Mouse (Mus musculus) lung, postnatal 36 days (tissue): ENCODE measurements around the gene Gm11985.

Experiments used
- DNase-seq: peaks from one replicate; pipeline ENCODE4 v3.0.0; 2022; ENCODE audit warnings: mixed read lengths

The Gm11985 gene

DNA sequence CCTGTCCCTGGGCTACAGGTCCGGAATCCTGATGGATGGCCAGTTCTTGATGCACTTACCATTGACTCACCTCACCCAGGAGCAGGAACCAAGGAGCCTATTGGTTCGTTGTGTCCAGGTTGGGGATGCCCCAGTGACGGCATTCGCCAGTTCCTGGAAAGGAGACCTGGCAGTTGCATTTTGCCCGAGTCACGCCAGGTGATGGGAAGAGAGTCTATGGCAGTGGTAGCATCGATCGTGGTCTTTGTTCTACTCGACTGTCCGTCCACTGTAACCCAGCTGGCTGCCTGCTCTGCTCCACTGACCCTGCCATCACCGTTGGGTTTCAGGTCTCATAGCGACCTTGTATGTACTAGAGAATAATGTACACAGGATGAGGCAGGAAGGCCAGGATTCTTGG lies 36.0 kb downstream of the Gm11985 start:
- DNase-seq = no peak

DNA sequence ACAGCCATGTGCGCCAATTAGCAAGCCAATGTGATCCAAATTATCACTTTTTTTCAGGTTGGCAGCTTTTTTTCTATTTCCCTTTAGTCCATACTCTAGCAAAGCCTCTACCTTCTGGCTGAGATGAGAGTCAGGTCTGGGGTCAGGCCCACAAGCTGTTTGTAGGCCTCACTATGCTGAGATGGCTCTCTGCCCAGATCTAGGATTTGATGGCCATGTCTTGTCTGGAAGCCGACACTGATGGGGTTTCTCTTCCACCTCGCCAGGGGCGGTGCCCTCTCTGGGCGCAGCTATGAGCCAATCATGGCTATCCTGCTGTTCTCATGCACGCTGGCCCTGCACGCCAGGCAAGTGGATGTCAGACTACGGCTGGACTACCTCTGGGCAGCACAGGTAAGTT lies 37.9 kb downstream of the Gm11985 start:
- DNase-seq = no peak

DNA sequence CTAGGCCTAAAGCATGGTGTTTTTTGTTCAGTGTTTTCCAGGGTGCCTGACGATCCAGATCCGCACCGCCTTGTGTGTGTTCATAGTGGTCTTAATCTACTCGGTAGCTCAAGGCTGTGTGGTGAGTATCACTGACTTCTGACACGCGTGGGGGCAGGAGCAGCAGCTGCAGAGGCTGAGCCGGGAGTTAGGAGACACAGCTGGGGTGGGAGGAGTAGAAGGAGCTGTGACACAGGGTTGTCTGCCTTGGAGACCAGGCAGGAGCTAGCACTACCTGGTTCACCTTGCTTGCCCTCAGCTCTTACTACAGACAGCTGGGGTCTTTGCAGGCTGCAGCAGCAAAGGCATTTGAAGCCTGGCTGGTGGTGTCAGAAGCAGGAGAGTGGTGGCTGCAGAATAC lies 38.9 kb downstream of the Gm11985 start:
- no peak for DNase-seq

DNA sequence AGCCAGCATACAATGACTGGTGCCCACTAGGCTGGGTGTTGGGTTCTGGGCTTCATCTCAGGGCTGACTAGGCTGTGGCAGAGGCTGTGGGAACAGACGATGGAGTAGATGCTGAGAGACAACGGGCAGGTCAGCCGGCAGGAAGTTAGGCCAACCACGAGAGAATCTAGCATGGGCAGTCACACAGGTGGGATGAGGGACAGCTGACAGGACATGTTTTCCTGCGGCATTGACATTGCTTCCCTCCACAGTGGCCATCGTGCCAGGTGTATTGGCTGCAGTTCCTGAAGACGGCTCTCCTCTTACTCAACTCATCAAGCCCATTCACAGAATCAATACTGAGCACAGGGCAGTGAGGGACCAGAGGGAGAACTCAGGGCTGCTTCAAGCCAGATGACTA lies 40.4 kb downstream of the Gm11985 start:
- no peak for DNase-seq

DNA sequence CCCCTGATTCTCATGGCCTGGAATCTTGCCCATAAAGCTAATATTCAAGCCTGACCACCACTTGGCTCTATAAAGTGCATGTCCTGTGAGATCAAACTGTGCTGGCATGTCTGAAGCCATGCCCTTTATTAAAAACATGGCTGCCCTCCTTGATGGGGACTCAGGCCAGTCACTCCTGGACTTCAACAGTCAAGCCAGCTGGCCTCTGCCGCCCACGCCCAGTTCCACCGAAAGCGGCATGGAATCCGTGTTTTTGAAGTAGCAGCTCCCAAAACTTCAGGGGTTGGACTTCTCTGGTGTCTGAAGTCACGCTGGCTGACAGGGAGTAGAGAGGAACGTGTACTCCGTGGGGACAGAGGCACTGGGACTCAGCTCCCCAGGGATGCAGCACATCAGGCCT lies 40.8 kb downstream of the Gm11985 start:
- DNase-seq = no peak

DNA sequence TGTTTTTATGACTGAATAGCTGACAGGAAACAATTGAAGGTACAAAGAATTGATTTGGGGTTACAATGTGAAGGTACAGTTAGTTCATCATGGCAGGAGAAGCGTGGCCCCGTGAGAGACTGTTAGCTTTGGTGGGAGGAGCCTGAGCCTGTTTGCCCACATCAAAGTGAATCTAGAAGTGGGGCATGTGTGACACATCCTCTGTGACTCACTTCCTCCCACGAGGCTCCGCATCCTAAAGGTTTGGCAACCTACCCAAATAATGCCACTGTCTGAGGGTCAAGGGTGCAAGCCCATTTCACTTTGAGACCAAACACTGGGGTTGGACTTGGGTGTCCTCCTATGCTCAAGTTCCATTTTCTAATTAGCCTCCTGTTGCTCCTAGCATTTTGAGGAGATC lies 43.1 kb downstream of the Gm11985 start:
- peak; percentile 30 for DNase-seq

DNA sequence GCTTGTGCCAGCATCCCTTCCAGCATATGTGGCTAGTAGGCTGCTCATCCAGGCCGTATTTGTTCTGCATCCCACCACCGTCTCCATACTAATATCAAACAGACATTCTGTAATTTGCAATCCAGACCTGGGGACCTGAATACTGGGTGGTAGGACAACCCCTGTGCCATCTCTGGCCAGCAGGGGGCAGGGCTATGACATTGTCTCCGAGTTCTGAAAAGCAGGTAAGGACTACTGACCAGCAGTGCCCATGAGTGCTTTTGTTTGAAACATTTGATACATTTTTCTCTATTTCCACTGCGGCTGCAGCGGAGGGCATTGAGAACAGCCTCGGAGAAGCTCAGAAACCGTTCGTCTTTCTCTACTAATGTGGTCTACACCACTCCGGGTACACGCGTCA lies 44.0 kb downstream of the Gm11985 start:
- DNase-seq = peak; percentile 56

DNA sequence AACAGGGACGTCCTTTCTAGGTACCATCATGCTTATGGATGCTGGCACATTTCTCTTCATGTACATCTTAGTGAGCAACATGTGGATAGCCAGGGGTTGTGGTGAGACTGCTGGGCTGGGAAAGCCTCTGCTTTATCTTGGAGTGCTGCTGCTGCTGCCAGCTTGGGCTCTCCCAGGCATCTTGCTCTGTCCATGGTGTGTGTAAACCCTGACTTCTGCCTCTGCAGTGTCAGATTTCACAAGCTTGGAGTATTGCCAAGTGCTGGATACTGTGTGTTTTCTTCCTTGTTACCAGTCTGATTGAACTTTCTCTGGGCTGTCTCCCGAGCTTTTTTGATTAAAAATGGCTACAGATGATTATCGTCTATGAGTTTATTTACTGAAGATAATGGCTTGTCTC lies 45.6 kb downstream of the Gm11985 start:
- DNase-seq = peak; percentile 72

DNA sequence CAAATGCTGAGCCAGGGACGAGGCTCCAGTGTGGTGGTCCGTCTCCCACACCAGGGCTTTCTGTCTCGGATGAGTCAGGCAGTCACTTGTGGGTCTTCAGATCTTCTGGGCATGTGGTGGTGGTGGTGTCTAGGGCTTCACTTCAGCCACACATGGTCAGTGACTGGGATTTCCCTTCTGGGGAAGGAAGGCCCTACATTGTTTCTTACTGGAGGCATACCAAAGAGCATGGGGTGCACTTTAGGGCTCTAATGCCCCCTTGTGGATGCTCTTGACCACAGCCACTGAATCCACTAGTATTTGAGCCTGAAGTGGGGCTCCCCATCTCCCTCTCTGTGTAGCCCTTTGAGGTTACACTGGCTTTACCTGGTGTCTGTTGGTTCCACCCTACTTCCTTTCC lies 47.9 kb downstream of the Gm11985 start:
- peak; percentile 49 for DNase-seq

DNA sequence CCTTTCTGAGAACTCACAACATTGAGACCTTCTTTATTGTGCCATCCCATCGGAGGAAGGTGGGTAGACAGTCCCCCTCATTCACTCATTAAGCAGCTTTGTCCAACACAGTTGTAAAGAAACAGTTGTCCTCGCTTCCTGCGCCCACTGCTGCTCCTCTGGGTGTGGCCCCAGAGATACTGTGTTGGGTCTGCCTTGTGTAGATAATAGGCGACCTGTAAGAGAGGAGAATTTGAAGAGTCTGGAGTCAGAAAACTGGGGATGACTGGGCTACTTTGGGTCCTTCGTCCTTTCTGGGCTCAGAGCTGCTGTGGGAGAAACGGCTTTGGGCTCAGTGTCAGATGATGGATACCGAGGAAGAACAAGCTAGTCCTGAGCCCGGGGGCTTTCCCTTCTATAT lies 50.0 kb downstream of the Gm11985 start:
- no peak for DNase-seq

DNA sequence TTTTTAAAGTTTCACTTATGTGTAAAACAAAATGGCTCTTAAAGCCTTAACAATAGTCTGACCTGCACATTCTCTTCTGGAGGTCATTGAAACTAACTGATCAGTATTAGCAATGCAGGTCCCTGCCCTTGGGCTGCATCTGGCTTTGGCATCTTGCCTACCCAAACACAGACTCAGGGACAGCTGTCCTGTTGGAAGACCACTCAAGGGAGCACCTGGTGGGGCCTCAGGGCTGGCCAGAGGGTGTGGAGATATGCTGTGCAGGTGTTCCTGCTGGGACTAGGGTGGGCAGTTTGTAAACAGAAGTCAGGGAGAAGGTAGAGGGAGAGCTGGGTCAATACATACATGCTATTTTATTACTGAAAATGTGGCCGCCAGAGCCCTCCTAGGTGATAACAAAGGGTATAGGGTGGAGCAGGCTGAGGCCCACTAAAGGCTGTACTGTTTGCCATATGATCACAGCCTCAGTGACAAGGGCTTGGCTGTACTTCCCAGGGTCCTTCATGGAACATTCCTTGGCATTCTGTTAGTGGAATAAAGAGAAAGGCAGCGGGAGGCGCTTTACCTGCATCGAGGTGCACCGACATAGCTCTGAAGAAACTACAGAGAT lies 52.0 kb downstream of the Gm11985 start:
- no peak for DNase-seq

DNA sequence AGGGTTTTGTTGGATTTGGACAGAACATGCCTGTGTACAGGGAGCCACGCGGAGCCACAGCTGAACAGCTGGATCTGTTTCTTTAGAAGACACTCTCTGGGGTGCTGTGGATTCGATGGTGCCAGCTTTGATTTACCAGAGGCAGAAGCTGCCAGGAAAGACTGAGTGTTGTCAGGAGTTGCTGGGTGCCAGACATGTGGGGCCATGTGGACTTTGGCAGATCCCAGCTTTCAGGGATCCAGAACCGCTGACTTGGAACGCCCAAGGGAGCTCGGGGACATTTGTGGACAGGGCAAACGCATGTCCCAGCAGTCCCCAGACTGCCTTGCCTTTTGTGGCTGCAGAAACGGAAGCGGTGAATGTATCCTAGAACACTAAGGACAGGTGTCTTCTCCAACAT lies 52.6 kb downstream of the Gm11985 start:
- DNase-seq = no peak

DNA sequence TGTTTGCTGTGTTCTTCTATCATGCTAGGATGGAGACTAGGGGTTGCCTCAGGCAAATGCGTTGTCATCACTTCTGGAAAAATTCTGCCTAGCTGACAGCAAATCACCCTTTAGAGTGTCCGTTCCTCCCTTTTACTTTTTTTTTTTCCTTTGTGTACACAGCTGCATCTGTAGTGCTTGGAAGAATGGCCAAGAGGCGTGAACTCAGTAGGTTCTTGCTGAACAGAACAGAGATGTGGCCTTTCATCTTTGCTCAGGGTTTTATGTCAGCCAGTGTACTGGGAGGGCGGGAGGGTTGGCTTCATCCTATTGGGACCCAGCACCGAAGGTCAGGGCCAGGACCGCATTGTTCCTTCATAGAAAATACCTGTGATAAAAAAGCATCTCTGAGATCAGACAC lies 53.1 kb downstream of the Gm11985 start:
- no peak for DNase-seq

DNA sequence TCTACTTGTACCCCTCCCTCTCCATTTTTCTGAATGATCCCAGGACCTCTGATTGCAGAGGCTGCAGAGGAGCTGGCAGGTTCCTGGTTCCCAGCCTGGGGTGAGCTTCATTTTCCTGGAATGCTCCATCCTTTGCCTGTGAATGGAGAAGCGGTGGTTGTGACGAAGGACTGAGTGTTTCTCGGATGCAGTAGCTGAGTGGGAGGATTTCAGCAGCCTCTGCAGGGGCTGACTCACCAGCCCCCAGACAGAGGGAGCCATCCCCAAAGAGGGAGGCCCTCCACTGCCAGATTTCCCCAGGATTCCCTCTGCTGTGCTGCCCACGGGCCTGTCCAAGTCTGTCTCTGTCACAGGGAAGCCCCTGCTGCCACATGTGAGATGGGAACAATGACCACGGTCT lies 54.0 kb downstream of the Gm11985 start:
- DNase-seq = no peak

DNA sequence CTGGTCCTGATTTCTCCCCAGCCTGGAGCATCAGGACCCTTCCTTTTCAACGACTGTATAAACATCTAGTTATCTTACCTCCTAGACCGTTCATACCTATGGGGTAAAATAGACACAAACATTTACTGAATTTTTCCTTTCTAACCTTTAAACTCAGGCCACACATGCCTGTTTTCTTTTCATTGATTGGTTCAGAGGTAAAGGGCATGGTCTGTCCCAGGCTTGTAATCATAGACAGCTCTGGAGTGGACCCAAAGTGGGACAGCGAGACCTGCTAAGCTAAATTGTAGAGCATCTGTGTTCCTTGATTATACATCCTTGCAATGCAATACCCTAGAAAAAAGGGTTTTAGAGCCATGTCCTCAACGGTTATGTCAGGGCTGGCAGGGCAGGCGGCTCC lies 54.6 kb downstream of the Gm11985 start:
- DNase-seq = no peak
